Mouse (Mus musculus): ENCODE measurements around the gene Fcgbp.
A peak's percentile ranks its signal among the peaks of the same experiment; 100 is the strongest.
"Not testable (repeated sequence)": the region's sequence is repeated elsewhere in the genome, so short reads cannot be mapped to it uniquely, and the experiment has no call there.

Gene Fcgbp

GRCm38 (mm10) chr7:28070531-28071298 lies at the start of gene Fcgbp:
Fcgbp (plus strand) TSS chr7:28071236.
- no peak for DNase-seq (ENCODE audit: low spot score)

DNA sequence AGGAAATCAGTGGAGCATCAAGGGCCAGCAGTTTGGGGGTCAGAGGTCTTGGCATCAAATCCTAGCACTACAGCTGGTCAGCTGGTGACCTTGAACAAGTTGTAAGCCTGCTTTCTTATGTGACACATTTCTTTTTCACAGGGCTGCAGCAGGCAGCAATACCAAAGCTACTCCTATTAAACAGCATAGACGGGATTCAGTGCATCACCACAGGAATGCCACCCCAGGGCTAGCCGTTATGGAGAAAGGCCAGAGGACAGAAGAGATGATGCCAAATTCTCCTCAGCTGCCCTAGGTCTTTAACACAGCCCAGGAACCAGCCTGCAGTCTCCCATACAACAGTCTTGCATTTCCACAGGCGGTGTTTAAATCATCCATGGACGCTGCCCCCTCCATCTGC lies 26.5 kb upstream of the Fcgbp start:
- no peak for DNase-seq (ENCODE audit: low spot score)

DNA sequence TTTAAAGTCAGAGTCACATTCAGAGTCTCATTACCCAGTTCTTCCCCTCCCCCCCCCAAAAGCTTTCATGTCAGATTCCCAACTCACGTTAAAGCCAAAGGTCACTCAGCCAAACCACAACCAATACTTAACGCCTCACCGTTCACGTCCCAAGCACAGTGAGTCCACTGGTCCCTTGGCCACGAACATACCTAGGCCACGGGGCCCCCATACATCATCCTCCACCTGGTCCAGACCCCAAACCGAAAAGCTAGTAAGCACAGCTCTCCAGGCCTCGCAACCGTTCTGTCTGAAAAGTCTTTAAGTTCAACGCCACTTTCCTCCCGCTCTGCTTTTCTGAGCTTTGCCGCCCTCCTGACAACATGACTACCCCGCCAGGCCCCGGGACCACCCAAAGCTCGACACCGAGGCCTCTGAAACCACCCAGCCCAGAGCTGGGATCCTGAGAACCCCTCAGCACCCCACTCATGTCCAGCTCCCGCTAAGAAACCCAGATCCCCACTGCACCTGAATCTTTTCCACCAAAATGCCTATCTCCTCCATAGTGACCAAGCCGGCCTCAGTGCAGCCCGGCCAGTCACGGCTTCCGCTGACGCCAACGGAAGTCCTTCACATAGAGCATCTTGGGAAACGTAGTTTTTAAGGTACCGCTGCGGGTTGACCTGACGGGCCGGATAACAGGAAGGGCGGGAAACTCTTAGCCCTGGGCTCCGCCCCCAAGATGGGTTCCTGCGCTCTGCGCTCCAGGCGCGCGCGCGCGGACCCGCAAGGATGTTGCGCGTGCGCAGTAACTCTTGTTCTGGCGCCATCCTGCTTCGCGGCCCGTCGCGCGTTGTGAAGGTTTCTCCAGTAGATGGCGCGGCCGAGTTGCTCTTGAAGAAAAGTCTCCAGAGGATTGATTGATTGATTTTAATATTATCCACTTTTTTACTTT lies 21.3 kb upstream of the Fcgbp start, which contains the start of gene Psmc4:
Gene Psmc4 (minus strand): TSS at position 626 of the 934 bp plus-strand sequence.
- DNase-seq (ENCODE audit: low spot score) = peak; percentile 88

GRCm38 (mm10) chr7:28050584-28050983 lies 20.5 kb upstream of the Fcgbp start:
- DNase-seq (ENCODE audit: low spot score) = no peak

- no peak for DNase-seq (ENCODE audit: low spot score)
Observed at GRCm38 (mm10) chr7:28053046-28053930, 17.7 kb upstream of the Fcgbp start.

DNA sequence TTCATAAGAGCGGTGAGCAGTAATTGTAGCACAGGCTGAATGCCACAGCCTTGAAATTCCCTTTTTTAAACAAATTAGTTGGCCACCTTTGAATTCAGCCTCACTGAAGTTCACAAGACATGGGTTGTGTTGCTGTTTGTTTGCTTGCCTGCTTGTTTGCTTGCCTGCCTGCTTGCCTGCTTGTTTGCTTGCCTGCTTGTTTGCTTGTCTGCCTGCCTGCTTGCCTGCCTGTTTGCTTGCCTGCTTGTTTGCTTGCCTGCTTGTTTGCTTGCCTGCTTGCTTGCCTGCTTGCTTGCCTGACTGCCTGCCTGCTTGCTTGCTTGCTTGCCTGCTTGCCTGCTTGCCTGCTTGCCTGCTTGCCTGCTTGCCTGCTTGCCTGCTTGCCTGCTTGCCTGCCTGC lies 11.1 kb upstream of the Fcgbp start:
- no peak for DNase-seq (ENCODE audit: low spot score)

GRCm38 (mm10) chr7:28068661-28069060 lies 2.4 kb upstream of the Fcgbp start:
- DNase-seq (ENCODE audit: low spot score) = no peak

- DNase-seq (ENCODE audit: low spot score) = no peak
Observed at GRCm38 (mm10) chr7:28069546-28070172, 1.4 kb upstream of the Fcgbp start.

DNA sequence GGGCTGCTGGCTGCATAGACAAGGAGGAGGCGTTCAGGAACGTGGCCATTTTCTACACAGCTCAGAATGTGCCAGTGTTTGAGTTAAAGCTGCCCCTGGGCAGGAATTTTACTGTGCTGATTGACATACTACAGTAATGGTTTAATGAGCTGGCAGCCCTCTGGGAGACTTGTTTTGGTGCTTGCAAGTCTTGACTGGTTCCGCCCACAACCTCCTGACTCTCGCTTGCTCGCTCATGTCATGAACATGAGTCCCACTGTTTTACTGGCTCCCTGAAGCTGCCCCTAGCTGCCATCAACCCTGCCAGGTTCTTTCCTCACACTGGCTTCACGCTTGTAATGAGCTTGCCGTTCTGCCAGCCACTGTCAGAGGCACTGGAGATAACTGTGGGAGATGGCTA lies 13.2 kb downstream of the Fcgbp start:
- DNase-seq (ENCODE audit: low spot score) = no peak

DNA sequence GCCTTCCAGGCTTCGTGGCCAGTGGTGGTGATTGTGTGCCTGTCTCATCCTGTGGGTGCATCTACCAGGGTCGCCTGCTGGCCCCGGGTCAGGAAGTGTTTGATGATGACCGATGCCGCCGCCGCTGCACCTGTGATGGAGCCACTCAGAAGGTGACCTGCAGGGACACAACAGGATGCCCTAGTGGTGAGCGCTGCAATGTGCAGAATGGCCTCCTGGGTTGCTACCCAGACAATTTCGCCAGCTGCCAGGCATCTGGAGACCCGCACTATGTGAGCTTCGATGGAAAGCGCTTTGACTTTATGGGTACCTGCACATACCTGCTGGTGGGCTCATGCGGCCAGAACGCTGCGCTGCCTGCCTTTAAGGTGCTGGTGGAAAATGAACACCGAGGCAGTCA lies 15.2 kb downstream of the Fcgbp start:
- no peak for DNase-seq (ENCODE audit: low spot score)

DNA sequence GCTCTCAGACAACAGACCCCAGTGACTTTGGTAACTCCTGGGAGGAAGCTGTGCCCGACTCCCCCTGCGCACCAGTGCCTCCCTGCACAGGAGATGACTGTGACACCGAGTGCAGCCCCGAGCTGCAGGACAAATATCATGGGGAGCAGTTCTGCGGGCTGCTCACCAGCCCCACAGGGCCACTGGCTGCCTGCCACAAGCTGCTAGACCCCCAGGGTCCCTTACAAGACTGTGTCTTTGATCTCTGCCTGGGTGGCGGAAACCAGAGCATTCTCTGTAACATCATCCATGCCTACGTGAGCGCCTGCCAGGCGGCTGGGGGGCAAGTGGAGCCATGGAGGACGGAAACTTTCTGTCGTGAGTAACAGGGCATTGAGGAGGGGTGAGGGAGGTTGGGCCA lies 22.5 kb downstream of the Fcgbp start:
- no peak for DNase-seq (ENCODE audit: low spot score)

DNA sequence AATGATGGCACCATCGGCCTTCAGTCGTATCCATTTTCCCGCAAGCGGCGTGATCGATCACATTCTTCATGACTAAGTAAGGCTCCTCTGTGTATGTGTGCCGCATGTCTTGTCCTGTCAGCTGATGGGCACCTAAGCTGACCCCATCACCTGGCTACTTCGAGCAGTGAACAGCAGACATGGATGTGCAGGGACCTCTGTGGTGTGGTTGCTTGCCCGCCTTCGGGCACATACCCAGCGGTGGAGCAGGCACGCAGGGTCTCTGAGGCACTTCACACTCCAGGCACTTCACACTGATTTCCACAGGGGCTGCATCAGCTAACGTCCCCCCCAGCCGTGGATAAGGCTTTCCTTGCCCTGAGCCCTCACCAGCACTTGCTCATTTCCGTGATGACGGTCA lies 28.1 kb downstream of the Fcgbp start:
- DNase-seq (ENCODE audit: low spot score) = no peak

DNA sequence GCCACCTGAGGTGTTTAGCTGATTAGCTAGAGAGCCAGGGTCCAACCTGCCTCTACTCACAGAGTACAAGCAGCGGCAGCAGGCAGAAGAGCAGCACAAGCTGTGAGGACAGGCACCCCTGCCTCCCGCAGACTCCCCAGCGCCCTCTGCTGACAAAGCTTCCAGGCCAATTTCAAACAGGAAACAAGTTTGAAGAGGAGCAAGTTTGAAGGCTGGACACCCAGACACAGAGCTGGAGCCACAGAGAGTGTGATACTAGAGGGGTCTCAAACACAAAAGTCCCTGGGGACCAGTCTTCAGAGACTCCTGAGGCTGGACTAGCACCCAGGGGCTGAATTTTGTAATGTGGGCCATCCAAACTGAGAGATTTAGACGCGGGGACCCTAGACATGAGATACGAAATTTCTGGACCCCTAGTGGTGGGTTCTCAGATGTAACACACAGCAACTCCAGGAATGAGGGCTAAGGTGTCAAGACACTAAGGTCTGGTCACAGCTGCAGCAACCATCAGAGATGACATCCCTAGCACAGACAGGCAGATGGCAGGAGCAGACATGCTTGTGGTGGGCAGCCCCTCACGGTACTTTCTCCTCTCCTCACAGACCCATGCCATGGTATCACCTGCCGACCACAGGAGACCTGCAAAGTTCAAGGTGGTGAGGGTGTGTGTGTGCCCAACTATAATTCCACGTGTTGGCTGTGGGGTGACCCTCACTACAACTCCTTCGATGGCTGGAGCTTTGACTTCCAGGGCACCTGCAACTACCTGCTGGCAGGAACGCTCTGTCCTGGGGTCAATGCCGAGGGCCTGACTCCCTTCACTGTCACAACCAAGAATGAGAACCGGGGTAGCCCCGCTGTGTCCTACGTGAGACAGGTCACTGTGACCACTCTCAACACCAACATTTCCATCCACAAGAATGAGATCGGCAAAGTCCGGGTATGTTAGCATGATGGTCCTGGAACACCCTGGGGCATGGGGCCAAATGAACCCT lies 29.9 kb downstream of the Fcgbp start:
- no peak for DNase-seq (ENCODE audit: low spot score)

DNA sequence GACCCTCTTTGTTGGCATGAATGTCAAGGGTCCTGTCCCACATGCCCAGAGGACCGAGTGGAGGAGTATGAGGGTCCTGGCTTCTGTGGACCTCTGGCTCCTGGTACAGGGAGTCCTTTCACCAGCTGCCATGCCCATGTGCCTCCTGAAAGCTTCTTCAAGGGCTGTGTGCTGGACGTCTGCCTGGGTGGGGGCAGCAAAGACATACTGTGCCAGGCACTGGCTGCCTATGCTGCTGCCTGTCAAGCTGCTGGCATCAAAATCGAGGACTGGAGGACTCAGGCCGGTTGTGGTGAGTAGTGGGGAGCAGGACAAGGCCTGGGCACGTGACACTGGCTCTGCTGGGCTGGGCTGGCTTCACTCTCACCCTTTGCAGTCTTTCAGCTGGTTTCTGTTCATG lies 31.9 kb downstream of the Fcgbp start:
- not testable (repeated sequence) for DNase-seq (ENCODE audit: low spot score)

DNA sequence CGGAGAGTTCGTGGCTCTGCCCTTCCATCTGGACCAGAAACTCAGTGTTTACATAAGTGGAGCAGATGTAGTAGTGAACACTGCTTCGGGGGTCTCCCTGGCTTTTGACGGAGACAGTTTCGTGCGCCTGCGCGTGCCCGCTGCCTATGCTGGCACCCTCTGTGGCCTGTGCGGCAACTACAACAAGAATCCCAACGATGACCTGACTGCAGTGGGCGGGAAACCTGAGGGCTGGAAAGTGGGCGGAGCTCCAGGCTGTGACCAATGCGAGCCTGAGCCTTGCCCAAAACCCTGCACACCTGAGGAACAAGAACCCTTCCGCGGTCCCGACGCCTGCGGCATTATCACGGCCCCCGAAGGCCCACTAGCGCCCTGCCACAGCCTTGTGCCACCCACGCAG lies 33.6 kb downstream of the Fcgbp start:
- no peak for DNase-seq (ENCODE audit: low spot score)

- DNase-seq (ENCODE audit: low spot score) = no peak
Observed at GRCm38 (mm10) chr7:28106241-28106640, 35.2 kb downstream of the Fcgbp start.

DNA sequence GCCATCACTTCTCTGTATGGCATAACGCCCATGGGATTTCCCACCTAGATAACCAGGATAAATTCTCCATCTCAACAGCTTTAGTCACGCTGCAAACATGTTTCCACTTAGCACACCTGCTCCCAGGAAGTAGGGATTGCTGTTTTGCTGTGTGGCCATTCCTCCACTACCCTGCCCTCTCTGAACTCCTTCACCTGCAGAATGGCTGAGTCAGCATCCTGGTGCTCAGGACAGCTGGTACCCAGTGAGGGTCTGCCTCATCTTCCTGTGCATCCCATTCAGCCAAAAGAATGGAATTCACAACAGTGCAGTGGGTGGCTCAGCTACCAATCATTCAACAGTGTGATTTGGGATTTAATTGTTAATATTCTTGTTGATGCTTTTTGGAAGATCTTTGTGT lies 43.6 kb downstream of the Fcgbp start:
- no peak for DNase-seq (ENCODE audit: low spot score)

GRCm38 (mm10) chr7:28129166-28129565 lies 58.1 kb downstream of the Fcgbp start, which contains the start of gene 9530053A07Rik:
9530053A07Rik (plus strand) TSS chr7:28129466.
- DNase-seq (ENCODE audit: low spot score) = no peak

DNA sequence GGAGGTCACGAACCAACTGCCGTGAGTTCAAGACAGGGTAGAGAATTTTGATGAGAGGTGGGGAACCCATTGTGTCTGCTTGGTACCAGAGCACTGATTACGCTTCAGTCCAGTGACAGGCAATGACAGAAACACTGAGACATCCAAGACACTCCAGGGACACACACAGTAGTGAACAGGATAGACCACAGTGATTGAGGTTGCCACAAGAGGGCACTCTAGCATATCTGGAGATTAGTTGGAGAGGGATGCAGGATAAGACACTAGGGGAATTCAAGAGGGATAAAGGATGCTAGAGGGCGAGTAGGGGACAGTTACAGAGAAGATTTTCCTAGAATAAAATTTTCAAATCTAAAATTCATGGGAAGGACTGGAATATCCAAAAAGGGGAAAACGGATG lies 66.6 kb downstream of the Fcgbp start:
- no peak for DNase-seq (ENCODE audit: low spot score)

- DNase-seq (ENCODE audit: low spot score) = peak; percentile 39
Observed at GRCm38 (mm10) chr7:28148263-28148662, 77.2 kb downstream of the Fcgbp start.

Measured in ovary, postnatal 10 days (tissue).